Mouse (Mus musculus) lung, adult 2 months (tissue): ENCODE measurements at regions not wholly inside any gene's neighbourhood (a gene's known extent, or its start where the extent isn't known, plus 50 kb on each side); places are given as distances from the start of the nearest gene placed in this dataset.
"Not testable (repeated sequence)": the region's sequence is repeated elsewhere in the genome, so short reads cannot be mapped to it uniquely, and the experiment has no call there.

Source experiments
- CTCF ChIP-seq: fragments of 200-500 bp; IDR thresholded peaks from 2 replicates; pipeline ENCODE4 v1.5.1; 2011; ENCODE audit warnings: mild to moderate bottlenecking, low read length, control low read depth; ENCODE audit not compliant: insufficient read depth
- POLR2A ChIP-seq: fragments of 200-500 bp; IDR thresholded peaks from 2 replicates; pipeline ENCODE4 v1.6.1; 2011; ENCODE audit warnings: low read depth, mild to moderate bottlenecking, control low read depth, low read length, borderline replicate concordance; ENCODE audit errors: extremely low read depth

GRCm38 (mm10) chr15:53984006-53984405 lies 99.3 kb downstream of the Gm7489 start:
- TF ChIP-seq CTCF, POLR2A: not testable (repeated sequence)
